Mouse (Mus musculus) layer of hippocampus, postnatal 10 days (tissue): ENCODE measurements around the gene Pi16. TPM values are rescaled to one million over a fixed set of nuclear protein-coding genes. Genes with fewer than 3 reads are reported as not detected.
A peak's percentile ranks its signal among the peaks of the same experiment; 100 is the strongest.

Experiments
- DNase-seq, 2 experiments: peaks; one replicate each; pipeline ENCODE4 v3.0.0; 2021; ENCODE audit warnings: low spot score in 2 of 2
- total RNA-seq, 2 experiments: library from RNA; stranded (reverse); gene quantifications; 2 replicates each; pipeline ENCODE4 v1.2.3; 2021

Gene Pi16
- total RNA-seq, 2 experiments from 2014 or later, result 1.7 to 2.1 TPM

GRCm38 (mm10) chr17:29356479-29356856 lies 39.0 kb downstream of the Pi16 start:
- DNase-seq, result peak; percentile 64 to 75

- no peak for DNase-seq
Measured at GRCm38 (mm10) chr17:29356882-29357281, 39.4 kb downstream of the Pi16 start.

GRCm38 (mm10) chr17:29358928-29359327 lies 41.4 kb downstream of the Pi16 start:
- no peak for DNase-seq

- no peak for DNase-seq
Measured at GRCm38 (mm10) chr17:29360761-29361221, 43.3 kb downstream of the Pi16 start, which contains the start of gene Fgd2. Fgd2 (plus strand) TSS chr17:29360914.

GRCm38 (mm10) chr17:29361982-29362691 lies 44.7 kb downstream of the Pi16 start:
- no peak for DNase-seq

- no peak for DNase-seq
Measured at GRCm38 (mm10) chr17:29363109-29363508, 45.6 kb downstream of the Pi16 start.

- DNase-seq, result no peak
Measured at GRCm38 (mm10) chr17:29365105-29365621, 47.7 kb downstream of the Pi16 start.

- no peak for DNase-seq
Measured at GRCm38 (mm10) chr17:29368726-29369125, 51.2 kb downstream of the Pi16 start.

- peak; percentile 96 for DNase-seq
Measured at GRCm38 (mm10) chr17:29370984-29371723, 53.7 kb downstream of the Pi16 start.

GRCm38 (mm10) chr17:29375871-29376270 lies 58.4 kb downstream of the Pi16 start:
- no peak for DNase-seq

GRCm38 (mm10) chr17:29378056-29378455 lies 60.6 kb downstream of the Pi16 start:
- DNase-seq, result no peak

Other genes starting within 250 kb of the Pi16 start
- gene Cdkn1a, start 226.7 kb upstream of the Pi16 start, total RNA-seq, result 10 to 100 TPM; 23.6 to 29.4 TPM
- gene Rab44, start 203.5 kb upstream of the Pi16 start, total RNA-seq, result under 1 TPM; 0.13 to 0.59 TPM
- gene Cpne5, start 79.5 kb upstream of the Pi16 start, total RNA-seq, result 10 to 100 TPM; 56.5 to 58.3 TPM
- 10 to 100 TPM; 20.9 to 21.8 TPM for gene Ppil1, start 53.5 kb upstream of the Pi16 start, total RNA-seq
- gene BC004004, start 48.9 kb upstream of the Pi16 start, total RNA-seq, result 100 to 1,000 TPM in 1 of 2 experiments, 10 to 100 TPM in 1; 86.0 to 106 TPM
- 100 to 1,000 TPM; 505 to 511 TPM for gene Mtch1, start 30.3 kb downstream of the Pi16 start, total RNA-seq
- gene Fgd2, start 43.2 kb downstream of the Pi16 start, total RNA-seq, result 10 to 100 TPM in 1 of 2 experiments, 1 to 10 TPM in 1; 7.8 to 13.0 TPM
- 1 to 10 TPM; 3.5 to 4.0 TPM for gene Pim1, start 173.1 kb downstream of the Pi16 start, total RNA-seq
- gene Gm17657, start 232.0 kb downstream of the Pi16 start, total RNA-seq, result not detected
- 10 to 100 TPM; 40.1 to 46.0 TPM for gene Tbc1d22b, start 232.1 kb downstream of the Pi16 start, total RNA-seq
- gene Tmem217, start 234.7 kb downstream of the Pi16 start, total RNA-seq, result not detected